ENCODE assay signal across 10 mouse cellular contexts in the genomic region with DNA sequence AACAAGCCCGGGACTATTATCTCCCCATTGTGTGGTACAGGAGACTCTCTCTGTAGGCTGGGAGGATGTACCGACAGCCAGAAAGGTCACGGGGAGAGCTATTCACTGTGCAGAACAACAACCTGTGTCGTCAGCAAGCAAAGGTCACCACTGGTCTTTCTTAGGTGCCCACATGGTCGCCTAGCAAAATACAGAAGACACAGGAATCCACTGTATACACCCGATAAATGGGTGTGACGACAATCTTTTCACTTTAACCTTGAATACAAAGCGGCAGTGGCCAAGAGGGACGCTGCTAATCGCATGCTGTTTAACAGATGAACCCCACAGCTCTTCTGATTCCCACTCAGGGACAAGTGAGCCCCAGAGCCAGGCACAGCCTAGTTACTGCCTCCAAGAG.
DNase-seq lines count a peak whose midpoint lies in the region; ATAC-seq lines count a peak whose summit lies in the region.
"Had no signal": no experiment of that assay in that cellular context is flagged by ENCODE, and none has a peak within 500 bp of the region (broad histone marks: within the 10 kb centered on the region; RNA-seq: fewer than 3 reads in every experiment).

No protein-coding gene starts in this region.

- H3K4me3 ChIP-seq in hindbrain, embryonic 12.5 days: peak overlapping the region; percentile 10; the same call in 1 of the 2 replicates
- H3K4me3 ChIP-seq in midbrain, embryonic 16.5 days (ENCODE audit: low read depth, low read length): peak overlapping the region; percentile 20
- H3K4me3 ChIP-seq: liver, embryonic 15.5 days; megakaryocyte, embryonic 14.5 days had no signal

- H3K27me3 ChIP-seq in hindbrain, embryonic 12.5 days: no peaks in the 10 kb centered on the region
- no peaks in the 10 kb centered on the region; the same call in 1 of the 2 replicates for H3K27me3 ChIP-seq in midbrain, embryonic 16.5 days (ENCODE audit: control insufficient read depth, insufficient read depth, low read depth, low read length)
- H3K27me3 ChIP-seq: liver, embryonic 15.5 days; megakaryocyte, embryonic 14.5 days had no signal

- H3K36me3 ChIP-seq in hindbrain, embryonic 12.5 days: no peaks in the 10 kb centered on the region
- H3K36me3 ChIP-seq in midbrain, embryonic 16.5 days (ENCODE audit: control insufficient read depth, insufficient read depth, low read length): no peaks in the 10 kb centered on the region
- H3K36me3 ChIP-seq: liver, embryonic 15.5 days had no signal

- no peaks in the 10 kb centered on the region for H3K9me3 ChIP-seq in hindbrain, embryonic 12.5 days (replicated peaks)
- H3K9me3 ChIP-seq in midbrain, embryonic 16.5 days (replicated peaks; ENCODE audit: control insufficient read depth, low read length, poor library complexity, severe bottlenecking): no peaks in the 10 kb centered on the region
- H3K9me3 ChIP-seq: liver, embryonic 15.5 days; megakaryocyte, embryonic 14.5 days had no signal

- H3K4me2 ChIP-seq in hindbrain, embryonic 12.5 days (replicated peaks): peak overlapping the region; percentile 49
- peak overlapping the region; percentile 54 for H3K4me2 ChIP-seq in midbrain, embryonic 16.5 days (ENCODE audit: low read length)
- H3K4me2 ChIP-seq: liver, embryonic 15.5 days had no signal

- 37% methylated on average over 10 of the region's 10 CpGs for WGBS in hindbrain, embryonic 12.5 days
- 32% methylated on average over 10 of the region's 10 CpGs for WGBS in midbrain, embryonic 16.5 days

- peak overlapping the region; percentile 23; the same call in 1 of the 2 replicates for H3K27ac ChIP-seq in hindbrain, embryonic 12.5 days
- H3K27ac ChIP-seq in midbrain, embryonic 16.5 days (ENCODE audit: low read length): peak overlapping the region; percentile 64
- H3K27ac ChIP-seq: liver, embryonic 15.5 days had no signal

- H3K9ac ChIP-seq in hindbrain, embryonic 12.5 days: no peak overlapping the region
- H3K9ac ChIP-seq in midbrain, embryonic 16.5 days (ENCODE audit: low read depth, low read length): no peak overlapping the region; the same call in 1 of the 2 replicates
- H3K9ac ChIP-seq: liver, embryonic 15.5 days had no signal

- ATAC-seq in hindbrain, embryonic 12.5 days (ENCODE audit: low FRiP score): peak; percentile 83
- ATAC-seq in midbrain, embryonic 16.5 days: peak; percentile 70
- ATAC-seq in frontal cortex, adult (ENCODE audit: low TSS enrichment): no peak

- peak; percentile 15 for DNase-seq in R1 (ENCODE audit: low read depth, low spot score)
- DNase-seq in embryo, embryonic 10 days (ENCODE audit: low spot score): peak; percentile 14
- DNase-seq in yolk sac, embryonic 10.5 days (ENCODE audit: low spot score): no peak
- no peak for DNase-seq in kidney, adult 9 months
- DNase-seq: thymus, postnatal 25 days had no signal

- peaks cover 8% of the 10 kb centered on the region; the same call in 1 of the 2 replicates for H3K4me1 ChIP-seq in hindbrain, embryonic 12.5 days
- peaks cover 8% of the 10 kb centered on the region for H3K4me1 ChIP-seq in midbrain, embryonic 16.5 days (ENCODE audit: control insufficient read depth, insufficient read depth, low read length)
- H3K4me1 ChIP-seq: liver, embryonic 15.5 days had no signal

Comparison
In these comparisons a context has a peak if more than half of its experiments do, and no peak if none do; other contexts are left out.
1. DNase-seq: peak in R1 (single experiment) and embryo, embryonic 10 days (single experiment); none in yolk sac, embryonic 10.5 days (single experiment) and kidney, adult 9 months (single experiment).